Mouse (Mus musculus): ENCODE measurements at regions not wholly inside any gene's neighbourhood (a gene's known extent, or its start where the extent isn't known, plus 50 kb on each side); places are given as distances from the start of the nearest gene placed in this dataset.

DNA sequence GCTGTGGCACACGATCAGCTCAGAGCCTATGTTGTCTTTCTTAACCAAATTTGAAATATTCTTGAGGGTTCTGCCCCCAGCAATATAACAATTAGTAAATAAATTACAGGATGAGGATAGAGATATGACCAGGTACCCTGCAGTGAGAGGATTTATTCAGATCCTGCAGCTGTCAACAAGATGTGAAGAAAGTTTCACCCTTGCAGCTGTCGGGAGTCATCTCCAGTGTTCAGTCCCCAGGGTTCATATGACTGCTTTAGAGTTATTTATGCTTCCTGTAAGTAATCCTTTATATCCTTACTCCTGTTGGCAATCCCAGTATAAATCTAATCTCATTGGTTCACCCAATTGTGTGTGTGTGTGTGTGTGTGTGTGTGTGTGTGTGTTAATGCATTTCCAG, 1372.1 kb upstream of the 1700008P02Rik start:
- TF ChIP-seq CTCF (IDR thresholded peaks at IDR 0.05; ENCODE audit: low read depth) (no peak), EP300 (IDR thresholded peaks at IDR 0.05; ENCODE audit: low read depth) (no peak)
